Mouse (Mus musculus): ENCODE results near the gene Dnajb14. TPM values are rescaled to one million over a fixed set of nuclear protein-coding genes. Genes with fewer than 3 reads are reported as not detected.
"Not testable (repeated sequence)": the region's sequence is repeated elsewhere in the genome, so short reads cannot be mapped to it uniquely, and the experiment has no call there.

Dnajb14 gene
- polyA plus RNA-seq, 1 experiment from 2014 or later: 7.0 TPM

GRCm38 (mm10) chr3:137848354-137848753 lies 19.1 kb upstream of the Dnajb14 start:
- DNase-seq (ENCODE audit: low spot score): no peak
- H3K36me3 ChIP-seq: no peaks in the 10 kb centered on the region
- no peaks in the 10 kb centered on the region for H3K27me3 ChIP-seq (ENCODE audit: insufficient read depth, poor library complexity, severe bottlenecking)
- H3K4me3 ChIP-seq: no peak overlapping the region
- no peaks in the 10 kb centered on the region for H3K4me1 ChIP-seq (replicated peaks)
- no peak overlapping the region for H3K27ac ChIP-seq
- no peaks in the 10 kb centered on the region for H3K9me3 ChIP-seq
- 93% methylated on average over 9 of the region's 9 CpGs for WGBS

GRCm38 (mm10) chr3:137849697-137850096 lies 17.8 kb upstream of the Dnajb14 start:
- Histone ChIP-seq H3K4me1 (replicated peaks) (no peaks in the 10 kb centered on the region), H3K36me3 (no peaks in the 10 kb centered on the region), H3K27me3 (ENCODE audit: insufficient read depth, poor library complexity, severe bottlenecking) (no peaks in the 10 kb centered on the region), H3K9me3 (no peaks in the 10 kb centered on the region), H3K27ac (no peak overlapping the region), H3K4me3 (no peak overlapping the region)
- no peak for DNase-seq (ENCODE audit: low spot score)
- WGBS: 89% methylated on average over 5 of the region's 5 CpGs

- WGBS: 82% methylated on average over 2 of the region's 2 CpGs
These were observed 16.3 kb upstream of the Dnajb14 start for GRCm38 (mm10) chr3:137851196-137851595.

GRCm38 (mm10) chr3:137853011-137853410 lies 14.5 kb upstream of the Dnajb14 start:
- H3K9me3 ChIP-seq; H3K36me3 ChIP-seq; H3K4me1 ChIP-seq (replicated peaks); DNase-seq (ENCODE audit: low spot score); H3K4me3 ChIP-seq; H3K27me3 ChIP-seq (ENCODE audit: insufficient read depth, poor library complexity, severe bottlenecking); H3K27ac ChIP-seq: not testable (repeated sequence)
- 92% methylated on average over 1 of the region's 1 CpGs for WGBS

More at GRCm38 (mm10) chr3:137851196-137851595, 16.3 kb upstream of the Dnajb14 start:
- no peak for DNase-seq (ENCODE audit: low spot score)
- H3K36me3 ChIP-seq: no peaks in the 10 kb centered on the region
- no peaks in the 10 kb centered on the region for H3K27me3 ChIP-seq (ENCODE audit: insufficient read depth, poor library complexity, severe bottlenecking)
- no peak overlapping the region for H3K4me3 ChIP-seq
- H3K27ac ChIP-seq: no peak overlapping the region
- no peaks in the 10 kb centered on the region for H3K9me3 ChIP-seq
- H3K4me1 ChIP-seq (replicated peaks): no peaks in the 10 kb centered on the region

- H3K4me1 ChIP-seq (replicated peaks): no peaks in the 10 kb centered on the region
- DNase-seq (ENCODE audit: low spot score): no peak
- no peak overlapping the region for H3K4me3 ChIP-seq
- no peaks in the 10 kb centered on the region for H3K9me3 ChIP-seq
- H3K27me3 ChIP-seq (ENCODE audit: insufficient read depth, poor library complexity, severe bottlenecking): no peaks in the 10 kb centered on the region
- H3K36me3 ChIP-seq: no peaks in the 10 kb centered on the region
- WGBS: 80% methylated on average over 3 of the region's 3 CpGs
- no peak overlapping the region for H3K27ac ChIP-seq
These were observed 12.1 kb upstream of the Dnajb14 start for GRCm38 (mm10) chr3:137855328-137855727.

GRCm38 (mm10) chr3:137856061-137856460 lies 11.4 kb upstream of the Dnajb14 start:
- DNase-seq (ENCODE audit: low spot score): no peak
- Histone ChIP-seq H3K4me1 (replicated peaks) (no peaks in the 10 kb centered on the region), H3K36me3 (no peaks in the 10 kb centered on the region), H3K27ac (no peak overlapping the region), H3K27me3 (ENCODE audit: insufficient read depth, poor library complexity, severe bottlenecking) (no peaks in the 10 kb centered on the region), H3K9me3 (no peaks in the 10 kb centered on the region), H3K4me3 (no peak overlapping the region)
- 86% methylated on average over 7 of the region's 7 CpGs for WGBS

- no peaks in the 10 kb centered on the region for H3K9me3 ChIP-seq
- 84% methylated on average over 8 of the region's 8 CpGs for WGBS
- H3K4me1 ChIP-seq (replicated peaks): peaks cover 7% of the 10 kb centered on the region; the same call in 1 of the 2 replicates
- H3K27ac ChIP-seq: no peak overlapping the region
- H3K27me3 ChIP-seq (ENCODE audit: insufficient read depth, poor library complexity, severe bottlenecking): no peaks in the 10 kb centered on the region
- no peaks in the 10 kb centered on the region for H3K36me3 ChIP-seq
- DNase-seq (ENCODE audit: low spot score): no peak
- no peak overlapping the region for H3K4me3 ChIP-seq
These were observed 6.9 kb upstream of the Dnajb14 start for GRCm38 (mm10) chr3:137860394-137861170.

GRCm38 (mm10) chr3:137861436-137861835 lies 6.0 kb upstream of the Dnajb14 start:
- no peak for DNase-seq (ENCODE audit: low spot score)
- no peaks in the 10 kb centered on the region for H3K27me3 ChIP-seq (ENCODE audit: insufficient read depth, poor library complexity, severe bottlenecking)
- no peak overlapping the region for H3K4me3 ChIP-seq
- H3K4me1 ChIP-seq (replicated peaks): peaks cover 11% of the 10 kb centered on the region; the same call in 1 of the 2 replicates
- 89% methylated on average over 4 of the region's 4 CpGs for WGBS
- no peaks in the 10 kb centered on the region for H3K9me3 ChIP-seq
- no peak overlapping the region for H3K27ac ChIP-seq
- peaks cover 4% of the 10 kb centered on the region for H3K36me3 ChIP-seq

GRCm38 (mm10) chr3:137862600-137862999 lies 4.9 kb upstream of the Dnajb14 start:
- WGBS: 91% methylated on average over 3 of the region's 3 CpGs
- peaks cover 11% of the 10 kb centered on the region for H3K36me3 ChIP-seq
- peaks cover 20% of the 10 kb centered on the region for H3K4me1 ChIP-seq (replicated peaks)
- no peak for DNase-seq (ENCODE audit: low spot score)
- H3K4me3 ChIP-seq: no peak overlapping the region
- no peaks in the 10 kb centered on the region for H3K27me3 ChIP-seq (ENCODE audit: insufficient read depth, poor library complexity, severe bottlenecking)
- H3K27ac ChIP-seq: no peak overlapping the region
- no peaks in the 10 kb centered on the region for H3K9me3 ChIP-seq

- Histone ChIP-seq H3K27ac (peak overlapping the region; percentile 99), H3K27me3 (ENCODE audit: insufficient read depth, poor library complexity, severe bottlenecking) (no peaks in the 10 kb centered on the region), H3K4me1 (replicated peaks) (peaks cover 26% of the 10 kb centered on the region), H3K4me3 (peak overlapping the region; percentile 89), H3K9me3 (no peaks in the 10 kb centered on the region), H3K36me3 (peaks cover 11% of the 10 kb centered on the region)
- WGBS: 41% methylated on average over 22 of the region's 22 CpGs
- no peak for DNase-seq (ENCODE audit: low spot score)
These were observed 3.9 kb upstream of the Dnajb14 start for GRCm38 (mm10) chr3:137863330-137864123.

- Histone ChIP-seq H3K4me1 (replicated peaks) (peaks cover 33% of the 10 kb centered on the region), H3K4me3 (peak within 1 kb of the TSS; percentile 89), H3K9me3 (no peaks in the 10 kb centered on the region), H3K27ac (peak within 1 kb of the TSS; percentile 99), H3K27me3 (ENCODE audit: insufficient read depth, poor library complexity, severe bottlenecking) (no peaks in the 10 kb centered on the region), H3K36me3 (peaks cover 11% of the 10 kb centered on the region)
- WGBS: under 1% methylated on average over 110 of the region's 115 CpGs
- DNase-seq (ENCODE audit: low spot score): peak; percentile 99
These were observed 3.1 kb upstream of the Dnajb14 start, which contains the start of gene H2afz for GRCm38 (mm10) chr3:137864124-137864987. Gene H2afz, plus strand, starts transcription at chr3:137864487.
